Mouse (Mus musculus): Measurements from ENCODE around the gene Olfml3.

The Olfml3 gene

DNA sequence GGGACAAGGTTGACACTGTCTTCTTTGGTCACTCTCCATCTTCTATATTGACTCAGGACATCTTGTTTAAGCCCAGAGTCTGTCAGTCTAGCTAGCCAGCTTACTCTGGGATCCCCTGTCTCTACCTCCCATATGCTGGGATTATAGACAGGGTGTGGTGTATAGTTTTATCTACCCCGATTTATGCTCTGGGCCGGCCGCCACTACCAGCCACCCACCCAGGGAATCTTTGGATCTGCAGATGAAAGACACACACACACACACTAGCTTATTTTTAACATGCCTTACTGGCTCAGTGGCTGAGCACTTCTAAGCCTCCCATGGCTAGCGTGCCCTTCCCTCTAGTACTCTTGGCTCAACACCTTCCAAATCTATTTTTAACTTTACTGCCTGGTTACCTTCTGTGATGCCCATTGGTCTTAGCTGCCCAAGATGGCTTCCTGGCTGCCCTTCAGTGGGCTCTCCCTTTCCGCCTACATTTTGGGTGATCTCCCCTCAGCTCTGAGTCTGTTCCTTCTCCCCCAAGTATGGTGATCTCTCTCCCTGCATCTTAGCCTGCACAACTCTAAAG, 28.2 kb downstream of the Olfml3 start:
- in situ Hi-C loops (cut with MboI, MseI): no loop called here

DNA sequence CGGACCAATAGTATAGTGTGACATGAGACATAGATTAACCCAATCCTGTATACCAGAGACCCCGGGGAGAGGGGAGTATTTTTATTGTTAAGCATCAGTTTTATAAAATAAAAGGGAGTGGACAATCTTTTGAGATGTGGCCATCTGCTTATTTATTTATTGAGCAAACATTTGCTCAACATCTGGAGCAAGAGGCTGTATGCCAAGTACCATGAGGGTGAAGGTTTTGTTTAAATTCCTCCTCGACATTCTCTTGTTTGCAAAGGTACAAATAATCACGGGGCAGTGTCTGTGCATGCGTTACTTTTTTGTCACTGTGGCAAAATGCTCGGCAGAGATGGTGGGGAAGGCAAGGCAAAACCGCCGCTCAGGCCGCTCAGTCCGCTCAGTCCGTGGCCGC, 32.4 kb downstream of the Olfml3 start:
- in situ Hi-C loops (cut with MboI, MseI): no loop called here

GRCm38 (mm10) chr3:103704661-103705060, 33.1 kb downstream of the Olfml3 start:
- in situ Hi-C loops (cut with MboI, MseI): no loop called here

DNA sequence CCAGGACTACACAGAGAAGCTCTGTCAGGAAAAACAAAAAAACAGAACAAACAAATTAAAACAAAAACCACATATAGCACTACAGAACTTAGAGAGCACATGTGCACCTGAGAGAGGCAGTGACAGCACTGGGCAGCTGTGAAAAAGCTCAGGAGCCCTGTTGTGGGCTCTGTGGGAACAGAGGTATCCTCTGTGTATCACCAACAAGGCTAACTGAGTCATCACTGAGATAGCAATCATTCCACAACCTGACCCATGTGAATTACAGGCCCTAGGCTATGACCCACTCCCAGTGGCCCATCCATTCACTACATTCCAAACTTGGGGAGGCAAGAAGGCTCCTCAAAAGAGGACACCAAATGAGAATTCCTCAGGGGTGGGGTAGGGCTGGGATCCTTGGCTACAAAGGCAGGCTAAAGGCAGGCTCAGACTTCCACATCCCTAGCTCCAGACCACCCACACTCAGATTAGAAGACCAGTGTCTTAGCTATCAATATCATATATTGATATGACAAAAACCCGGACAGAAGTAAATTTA, 41.3 kb downstream of the Olfml3 start:
- in situ Hi-C loops (cut with MboI, MseI): no loop called here

DNA sequence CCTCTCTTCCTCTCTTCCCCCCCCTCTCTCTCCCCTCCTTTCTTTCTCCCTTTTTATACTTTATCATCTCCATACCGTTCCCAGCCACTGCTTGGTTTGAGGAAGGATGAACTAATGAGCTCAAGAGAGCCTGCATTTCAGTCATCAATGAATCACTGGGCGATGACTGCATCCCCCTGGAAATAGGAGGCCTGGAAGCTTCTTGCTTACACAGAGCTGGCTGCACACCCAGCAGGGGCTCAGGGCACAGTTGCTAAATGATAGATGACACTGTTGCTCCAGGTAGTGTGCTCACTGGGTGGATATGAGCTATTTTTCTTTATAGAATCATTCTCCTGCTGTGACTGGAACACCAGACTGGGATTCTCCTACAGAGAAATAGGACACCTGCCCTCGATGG, 42.2 kb downstream of the Olfml3 start:
- in situ Hi-C loops (cut with MboI, MseI): no loop called here

DNA sequence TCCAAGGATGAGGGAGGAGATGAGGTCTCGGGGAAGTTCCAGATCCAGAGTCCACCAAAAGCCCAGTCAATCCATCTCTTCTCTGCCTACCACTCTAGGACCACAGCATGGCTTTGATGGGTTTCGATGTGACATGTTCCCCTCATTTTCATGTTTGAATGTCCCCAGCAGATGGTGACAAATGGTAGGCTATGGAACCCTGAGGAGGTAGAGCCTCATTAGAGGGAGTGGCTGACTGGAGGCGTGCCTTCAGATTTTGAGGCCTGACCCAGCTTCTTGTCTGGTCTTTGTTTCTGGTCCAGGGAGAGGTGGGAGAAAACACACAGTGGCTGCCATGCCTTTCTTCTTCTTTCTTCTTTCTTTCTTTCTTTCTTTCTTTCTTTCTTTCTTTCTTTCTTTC, 47.3 kb downstream of the Olfml3 start:
- in situ Hi-C loops (cut with MboI, MseI): no loop called here

- in situ Hi-C loops (cut with MboI, MseI): no loop called here
Observed at GRCm38 (mm10) chr3:103689043-103689442, 48.8 kb downstream of the Olfml3 start.

- in situ Hi-C loops (cut with MboI, MseI): no loop called here
Observed at GRCm38 (mm10) chr3:103683966-103684319, 53.9 kb downstream of the Olfml3 start.

DNA sequence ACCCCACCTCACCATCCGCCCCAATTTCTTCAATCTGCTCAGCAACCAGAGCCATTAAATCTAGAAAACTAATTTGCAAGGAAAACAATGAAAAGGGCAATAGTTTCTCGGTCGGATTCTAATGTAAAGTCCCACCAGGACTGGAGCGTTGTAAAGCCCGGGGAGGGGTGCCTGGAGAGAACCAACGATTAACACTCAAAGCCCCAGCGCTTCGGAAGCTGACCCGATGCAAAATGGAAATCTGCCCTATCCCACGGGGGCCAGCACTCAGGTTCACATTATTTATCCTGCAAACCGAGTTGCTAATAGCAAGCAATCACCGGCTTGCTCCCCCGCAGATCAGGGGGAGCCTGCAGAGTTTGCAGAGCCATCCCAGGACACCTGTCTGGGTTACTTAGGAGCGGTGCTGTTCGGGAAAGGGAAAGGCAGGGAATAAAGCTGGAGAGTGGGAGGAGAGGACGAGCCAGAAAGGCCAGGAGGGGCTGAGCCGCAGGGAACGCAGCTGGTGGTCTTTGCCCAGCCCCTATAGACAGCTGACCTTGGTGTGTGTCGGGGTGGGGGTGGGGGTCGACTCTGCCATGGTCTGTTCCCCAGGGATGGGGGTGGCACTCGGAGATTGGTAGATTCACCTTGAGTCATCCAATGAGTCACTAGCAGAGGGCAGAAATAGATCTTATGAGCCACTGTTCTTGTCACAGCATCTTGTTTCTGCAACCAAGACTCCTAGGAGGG, 54.4 kb downstream of the Olfml3 start:
- in situ Hi-C loops (cut with MboI, MseI): no loop called here

- in situ Hi-C loops (cut with MboI, MseI): no loop called here
Observed at GRCm38 (mm10) chr3:103682473-103682872, 55.3 kb downstream of the Olfml3 start.

GRCm38 (mm10) chr3:103678811-103679210, 59.0 kb downstream of the Olfml3 start:
- in situ Hi-C loops (cut with MboI, MseI): no loop called here

- in situ Hi-C loops (cut with MboI, MseI): loop anchor here (5.0 kb wide), 1 partner anchor 50 kb away; no protein-coding TSS in a partner anchor
Observed at GRCm38 (mm10) chr3:103672716-103673115, 65.1 kb downstream of the Olfml3 start.
